Mouse (Mus musculus) mouse embryonic stem cell (cell line): ENCODE measurements around the gene Klhl15.
"Not testable (repeated sequence)": the region's sequence is repeated elsewhere in the genome, so short reads cannot be mapped to it uniquely, and the experiment has no call there.

ENCODE experiments used
- in situ Hi-C, 2 experiments: fragments of 300-500 bp; cut with MboI; formaldehyde crosslinking; loops; 1 replicate in 1 of 2; 3 replicates in 1 of 2; pipeline ENCODE4 v1.14.3; 2019 to 2020; ENCODE audit warnings: low sequenced_read_pairs in 2 of 2, low pct_unique_long_range_greater_than_20kb in 1 of 2, mixed read lengths in 1 of 2; ENCODE audit not compliant: unreplicated experiment in 1 of 2

The Klhl15 gene

DNA sequence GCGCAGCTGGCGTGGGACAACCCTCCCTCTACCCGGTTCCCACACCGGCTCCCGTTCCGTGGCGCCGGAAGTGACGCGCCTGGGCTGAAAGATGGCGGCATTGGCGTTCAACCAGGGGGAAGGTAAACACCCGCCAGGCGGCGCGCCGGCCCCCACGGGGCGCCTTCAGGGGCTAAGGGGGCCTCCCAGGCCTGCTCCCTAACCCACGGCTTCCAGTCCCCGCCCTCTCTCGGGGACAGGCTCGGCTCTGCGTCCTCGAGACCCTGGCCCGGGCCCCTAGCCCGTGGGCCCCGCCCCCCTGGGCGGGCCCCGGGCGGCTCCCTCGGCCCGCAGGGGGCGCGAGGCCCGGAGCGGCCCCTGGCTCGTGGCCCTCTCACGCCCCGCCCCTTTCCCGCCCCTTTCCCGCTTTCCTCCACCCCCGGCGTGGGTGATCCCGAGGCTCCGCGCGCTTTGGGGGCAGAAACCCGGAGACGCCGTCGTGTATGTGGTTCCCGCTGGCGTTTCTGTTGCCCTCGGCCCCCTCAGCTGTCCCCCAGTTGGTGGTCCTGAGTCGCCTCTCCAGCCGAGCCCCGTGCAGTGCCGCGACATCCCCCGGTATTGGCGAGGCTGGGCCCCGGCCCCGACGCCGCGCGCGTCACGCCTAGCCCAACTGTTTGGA is at the start of gene Klhl15:
Gene Klhl15, plus strand, starts transcription at position 68 of the 658 bp plus-strand sequence.
- in situ Hi-C loops: no loop called here

DNA sequence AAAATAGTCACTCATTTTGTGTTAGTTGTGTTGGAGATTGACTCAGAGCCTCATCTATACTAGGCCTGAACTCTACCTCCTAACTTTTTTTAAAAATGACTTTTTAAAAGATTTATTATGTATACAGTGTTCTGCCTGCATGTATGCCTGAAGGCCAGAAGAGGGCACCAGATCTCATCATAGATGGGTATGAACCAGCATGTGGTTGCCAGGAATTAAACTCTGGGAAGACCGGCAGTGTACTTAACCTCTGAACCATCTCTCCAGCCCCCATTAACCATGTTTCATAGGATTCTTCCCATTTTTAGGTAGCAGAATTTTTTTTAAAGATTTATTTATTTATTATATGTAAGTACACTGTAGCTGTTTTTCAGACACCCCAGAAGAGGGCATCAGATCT is 49.2 kb upstream of the Klhl15 start:
- in situ Hi-C loops: no loop called here

GRCm38 (mm10) chrX:94193901-94194300 is 40.5 kb upstream of the Klhl15 start:
- in situ Hi-C loops: not testable (repeated sequence)

GRCm38 (mm10) chrX:94197789-94198188 is 36.6 kb upstream of the Klhl15 start:
- in situ Hi-C loops: no loop called here

GRCm38 (mm10) chrX:94212264-94212596 is 22.2 kb upstream of the Klhl15 start:
- in situ Hi-C loops: no loop called here

DNA sequence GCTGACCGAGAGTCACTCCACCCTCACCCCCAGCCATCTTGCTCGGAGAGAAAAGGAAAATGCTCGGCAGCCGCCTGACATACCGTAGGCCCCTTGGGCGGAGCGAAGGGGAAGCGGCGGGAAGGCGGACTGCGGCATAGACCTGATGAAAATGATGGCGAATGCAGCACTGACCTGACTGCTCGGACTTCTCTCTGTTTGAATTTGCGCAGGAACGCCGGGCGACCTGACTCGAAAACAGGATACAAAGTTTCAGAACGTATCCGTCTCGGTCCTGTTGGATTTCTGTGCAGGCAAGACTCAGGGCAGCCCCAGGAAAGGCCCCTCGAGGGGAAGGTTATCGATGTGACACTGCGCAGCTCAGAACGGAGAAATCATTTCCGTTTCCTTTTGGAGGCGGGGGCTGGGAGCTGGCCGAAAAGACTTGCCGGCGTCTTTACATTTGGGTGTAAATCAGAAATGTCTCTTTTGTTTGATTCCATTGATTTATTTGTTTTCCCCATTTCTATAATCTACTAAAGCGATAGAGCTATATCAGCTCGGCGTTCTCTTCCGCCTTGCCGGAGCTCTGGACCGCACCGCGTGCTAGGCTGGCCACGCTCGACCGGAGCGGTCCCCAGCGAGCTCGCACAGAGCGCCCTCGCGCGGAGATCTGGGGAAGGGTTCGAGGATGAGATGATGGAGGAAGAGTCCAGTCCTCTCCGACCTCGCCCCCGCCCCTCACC is 21.6 kb upstream of the Klhl15 start, which contains the start of gene Eif2s3x:
Gene Eif2s3x, minus strand, starts transcription at position 266 of the 725 bp plus-strand sequence.
- in situ Hi-C loops: no loop called here

DNA sequence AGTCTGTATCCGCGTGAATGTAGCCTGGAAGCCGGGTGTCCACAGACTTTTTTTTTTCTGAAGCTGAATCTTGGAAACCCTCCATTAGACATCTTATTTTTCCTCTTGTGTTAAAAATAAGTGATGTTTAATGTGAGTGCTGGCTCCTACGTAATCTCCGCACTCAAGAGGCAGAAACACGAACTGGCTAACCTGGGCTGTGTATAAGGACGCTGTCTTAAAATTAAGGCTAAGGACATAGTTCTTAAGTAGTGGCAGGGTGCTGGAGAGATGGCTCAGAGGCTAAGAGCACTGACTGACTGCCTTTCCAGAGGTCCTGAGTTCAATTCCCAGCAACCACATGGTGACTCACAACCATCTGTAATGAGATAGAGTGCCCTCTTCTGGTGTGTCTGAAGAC is 21.0 kb upstream of the Klhl15 start:
- in situ Hi-C loops: no loop called here

DNA sequence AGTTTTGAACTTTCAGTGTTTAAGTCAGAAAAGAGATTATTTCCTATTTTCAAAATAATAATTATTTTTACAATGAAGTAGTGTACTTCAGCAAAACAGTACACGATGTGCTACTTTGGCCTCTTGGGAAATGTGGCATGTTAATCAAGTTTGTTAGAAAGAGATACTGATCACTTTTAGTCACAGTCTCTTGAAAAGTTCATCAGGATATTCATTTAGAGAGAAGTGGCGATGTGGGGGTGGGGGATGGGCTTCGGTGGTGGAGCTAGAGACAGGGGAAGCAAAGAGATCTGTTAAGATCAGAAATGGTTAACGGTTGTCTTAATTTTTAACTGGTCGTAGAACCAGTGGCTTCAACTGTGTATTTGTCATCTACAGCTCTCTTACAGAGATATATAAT is 967 bp upstream of the Klhl15 start:
- in situ Hi-C loops: no loop called here

- in situ Hi-C loops: no loop called here
Observed at GRCm38 (mm10) chrX:94233936-94234531, 365 bp upstream of the Klhl15 start.

DNA sequence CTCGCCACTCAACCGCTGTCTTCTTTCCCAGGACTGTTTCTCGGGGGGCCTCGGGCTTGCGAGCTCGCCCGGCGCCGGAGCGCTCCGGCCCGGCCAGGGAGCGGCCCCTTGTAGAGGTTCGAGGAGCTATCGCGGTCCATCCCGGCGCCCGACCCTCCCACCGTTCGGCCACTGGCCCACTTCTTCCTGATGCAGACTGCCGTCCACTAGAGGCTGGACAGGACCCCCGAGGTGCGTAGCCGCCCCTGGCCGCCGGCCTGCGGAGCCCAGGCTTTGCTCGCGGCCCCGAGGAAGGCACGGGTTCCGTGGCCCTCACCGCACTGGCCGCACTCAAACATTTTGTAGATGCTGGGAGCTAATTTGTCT is 774 bp downstream of the Klhl15 start:
- in situ Hi-C loops: no loop called here

GRCm38 (mm10) chrX:94235601-94236000 is 1.2 kb downstream of the Klhl15 start:
- in situ Hi-C loops: no loop called here

DNA sequence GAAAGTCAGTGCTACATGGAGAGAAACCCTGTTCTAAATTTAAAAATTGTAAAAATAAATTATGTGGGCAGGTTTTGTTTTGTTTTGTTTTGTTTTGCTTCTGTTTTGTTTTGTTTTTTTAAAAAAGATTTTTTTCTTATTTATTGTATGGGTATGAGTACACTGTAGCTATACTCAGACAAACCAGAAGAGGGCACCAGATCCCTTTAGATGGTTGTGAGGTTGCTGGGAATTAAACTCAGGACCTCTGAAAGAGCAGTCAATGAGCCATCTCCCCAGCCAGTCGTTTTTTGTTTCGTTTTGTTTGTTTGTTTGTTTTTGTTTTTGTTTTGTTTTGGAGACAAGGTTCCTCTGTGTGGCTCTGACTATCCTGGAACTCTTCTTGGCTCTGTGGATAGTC is 54.5 kb downstream of the Klhl15 start:
- in situ Hi-C loops: no loop called here

- in situ Hi-C loops: no loop called here
Observed at GRCm38 (mm10) chrX:94302928-94303327, 68.5 kb downstream of the Klhl15 start.

GRCm38 (mm10) chrX:94321036-94321902 is 86.9 kb downstream of the Klhl15 start:
- in situ Hi-C loops: no loop called here
